In the genomic region with DNA sequence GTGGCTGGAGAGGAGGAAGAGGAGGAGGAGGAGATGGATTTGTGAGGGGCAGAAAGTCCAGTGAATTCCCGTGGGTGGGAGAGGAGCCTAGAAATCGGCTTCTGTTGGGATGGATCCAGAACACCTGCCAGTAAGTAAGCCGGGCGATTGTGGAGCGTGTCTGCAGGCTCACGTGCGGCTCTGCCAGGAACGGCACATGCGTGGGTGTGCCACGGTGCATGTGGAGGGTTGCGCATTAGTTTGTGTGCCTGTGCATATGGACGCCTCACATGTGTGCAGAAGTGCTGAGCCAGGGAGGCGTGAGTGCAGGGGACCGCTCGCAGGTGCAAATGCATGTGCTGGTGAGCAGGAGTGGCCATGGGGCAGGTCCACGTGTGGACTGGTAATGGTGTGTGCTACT, we compare ENCODE assay signal across 16 mouse cellular contexts. TPM values are rescaled to one million over a fixed set of nuclear protein-coding genes. Genes with fewer than 3 reads are reported as not detected.
DNase-seq lines count a peak whose midpoint lies in the region; ATAC-seq and TF ChIP-seq lines count a peak whose summit lies in the region.
"Had no signal": no experiment of that assay in that cellular context is flagged by ENCODE, and none has a peak within 500 bp of the region (broad histone marks: within the 10 kb centered on the region; RNA-seq: fewer than 3 reads in every experiment).

No protein-coding gene starts in this region.

- peaks cover 9% of the 10 kb centered on the region; the same call in 1 of the 2 replicates for H3K9me3 ChIP-seq in E14TG2a.4 (ENCODE audit: low read length)
- peaks cover 69% of the 10 kb centered on the region for H3K9me3 ChIP-seq in G1E (replicated peaks)
- H3K9me3 ChIP-seq in forebrain, embryonic 10.5 days = no peaks in the 10 kb centered on the region

- intact Hi-C loops in left cerebral cortex, postnatal 25 days (cut with DNase I) = no loop called here
- intact Hi-C loops in gastrocnemius, postnatal 14 days (cut with DNase I; ENCODE audit: low total_unique reads) = no loop called here

- H3K4me1 ChIP-seq in E14TG2a.4 (replicated peaks; ENCODE audit: low read depth, low read length) (peaks cover 5% of the 10 kb centered on the region), G1E (ENCODE audit: insufficient read depth, low read depth, low read length) (no peaks in the 10 kb centered on the region)
- H3K4me1 ChIP-seq in forebrain, embryonic 10.5 days = no peaks in the 10 kb centered on the region

- H3K27me3 ChIP-seq in E14TG2a.4 (ENCODE audit: insufficient read depth, low read length) (peaks cover 18% of the 10 kb centered on the region; the same call in 1 of the 2 replicates), G1E (ENCODE audit: insufficient read depth, low read length) (no peaks in the 10 kb centered on the region)
- H3K27me3 ChIP-seq in forebrain, embryonic 10.5 days (ENCODE audit: poor library complexity, severe bottlenecking) = no peaks in the 10 kb centered on the region

- 90% methylated on average over 16 of the region's 16 CpGs for WGBS in forebrain, embryonic 10.5 days

- no peak for TF ChIP-seq CTCF in E14TG2a.4 (conservative IDR thresholded peaks at IDR 0.05; ENCODE audit: low read length)
- no peak for TF ChIP-seq CTCF in G1E (IDR thresholded peaks at IDR 0.05; ENCODE audit: low read depth, low read length)

- H3K36me3 ChIP-seq in E14TG2a.4 (ENCODE audit: insufficient read depth, low read length) = no peaks in the 10 kb centered on the region
- no peaks in the 10 kb centered on the region for H3K36me3 ChIP-seq in G1E (replicated peaks)
- H3K36me3 ChIP-seq in forebrain, embryonic 10.5 days (replicated peaks) = no peaks in the 10 kb centered on the region

- peak overlapping the region; percentile 45 for H3K4me3 ChIP-seq in E14TG2a.4 (replicated peaks; ENCODE audit: low read length)
- peak overlapping the region; percentile 0; the same call in 1 of the 2 replicates for H3K4me3 ChIP-seq in G1E (ENCODE audit: low read depth, low read length)
- no peak overlapping the region for H3K4me3 ChIP-seq in forebrain, embryonic 10.5 days
- H3K4me3 ChIP-seq: gastrocnemius, adult 2 months had no signal

- DNase-seq in G1E (ENCODE audit: low spot score) = no peak
- peak; percentile 45 to 51 for DNase-seq in layer of hippocampus, postnatal 10 days (ENCODE audit: low spot score in 2 of 2)
- DNase-seq in left cerebral cortex, postnatal 25 days (ENCODE audit: low spot score in 2 of 2) = peak; percentile 58 to 67
- DNase-seq in retina, embryonic 14.5 days (ENCODE audit: low spot score) = no peak
- DNase-seq in gastrocnemius, postnatal 14 days = no peak
- DNase-seq in forebrain, embryonic 10.5 days (ENCODE audit: extremely low spot score, low spot score) = no peak
- DNase-seq: cerebellum, adult 8-10 months; gastrocnemius, adult 2 months; heart, postnatal 4 days; kidney, postnatal 10 days; lung, adult 2 months; thymus, adult 2 months had no signal

- ATAC-seq in G1E (ENCODE audit: extremely low read depth, insufficient number of reproducible peaks, low FRiP score, poor library complexity, severe bottlenecking) = no peak
- ATAC-seq: midbrain, embryonic 16.5 days had no signal

- no peak overlapping the region for H3K27ac ChIP-seq in forebrain, embryonic 10.5 days
- H3K27ac ChIP-seq: gastrocnemius, adult 2 months; macrophage had no signal

RNA-seq across cellular contexts. Expression of a gene that starts 21.0 kb away (rescaled TPM):
- total RNA-seq in G1E (2014; fragmentation: Nextera tagmentation) (not detected in 2 replicates), G1E (2017) (0.05 TPM in 1 of 2 replicates, not detected in the other)
- not detected in 2 replicates for polyA plus RNA-seq in G1E (2012)
- 1 to 10 TPM; 3.9 to 4.1 TPM for total RNA-seq in layer of hippocampus, postnatal 10 days (2021)
- total RNA-seq in left cerebral cortex, postnatal 25 days (2021) = 1 to 10 TPM; 3.5 to 3.7 TPM
- total RNA-seq in gastrocnemius, postnatal 14 days (2021) = under 1 TPM; 0.10 to 0.18 TPM
- 0.12 and 0.23 TPM in 2 replicates for polyA plus RNA-seq in forebrain, embryonic 10.5 days (2016; fragmentation: Nextera tagmentation; extraction: Ambion mirVana)
- total RNA-seq: gastrocnemius, adult 2 months; heart, adult 8-10 months had no signal
- polyA plus RNA-seq: macrophage had no signal

Comparison
In these comparisons a context has a peak if more than half of its experiments do, and no peak if none do; other contexts are left out.
1. DNase-seq: peak in layer of hippocampus, postnatal 10 days (2 of 2) and left cerebral cortex, postnatal 25 days (2 of 2); none in G1E (single experiment), retina, embryonic 14.5 days (single experiment), gastrocnemius, postnatal 14 days (single experiment) and forebrain, embryonic 10.5 days (single experiment).